Mouse (Mus musculus) left cerebral cortex, adult 2 months (tissue): ENCODE data around the gene Stox2. TPM values are rescaled to one million over a fixed set of nuclear protein-coding genes. Genes with fewer than 3 reads are reported as not detected.
"Not testable (repeated sequence)": the region's sequence is repeated elsewhere in the genome, so short reads cannot be mapped to it uniquely, and the experiment has no call there.

Source experiments
- DNase-seq, 2 experiments: peaks; one replicate each; pipeline ENCODE4 v3.0.0; 2021 to 2022; ENCODE audit warnings: low spot score in 2 of 2, mixed read lengths in 1 of 2; ENCODE audit errors: extremely low spot score in 1 of 2
- H3K27ac ChIP-seq: fragments of 200-600 bp; 2 replicates; pipeline ENCODE4 v1.8.1; 2022
- H3K4me3 ChIP-seq: fragments of 200-600 bp; 2 replicates; pipeline ENCODE4 v1.8.1; 2022
- CTCF ChIP-seq: fragments of 200-600 bp; IDR thresholded peaks from 2 replicates; pipeline ENCODE4 v1.8.1; 2022; ENCODE audit warnings: antibody characterized with exemption, mild to moderate bottlenecking, moderate library complexity
- intact Hi-C: fragments of 180-260 bp; cut with DNase I; formaldehyde crosslinking; loops from one replicate; pipeline ENCODE4 v1.15.1; 2025
- total RNA-seq, 2 experiments: library from RNA; stranded (reverse); gene quantifications; 2 replicates each; pipeline ENCODE4 v1.2.3; 2021

Stox2 gene
- total RNA-seq, 2 experiments from 2014 or later, result 81.5 to 92.1 TPM

GRCm38 (mm10) chr8:47437976-47438375 lies 8.2 kb downstream of the Stox2 start:
- intact Hi-C loops, result no loop called here
- TF ChIP-seq CTCF, result no peak
- no peak for DNase-seq
- no peak overlapping the region for H3K27ac ChIP-seq
- H3K4me3 ChIP-seq, result no peak overlapping the region

GRCm38 (mm10) chr8:47435861-47436260 lies 10.3 kb downstream of the Stox2 start:
- DNase-seq, result no peak
- Histone ChIP-seq H3K4me3 (no peak overlapping the region), H3K27ac (no peak overlapping the region)
- TF ChIP-seq CTCF, result no peak
- intact Hi-C loops, result no loop called here

GRCm38 (mm10) chr8:47435412-47435811 lies 10.8 kb downstream of the Stox2 start:
- Histone ChIP-seq H3K27ac (no peak overlapping the region), H3K4me3 (no peak overlapping the region)
- no peak for DNase-seq
- intact Hi-C loops, result no loop called here
- no peak for TF ChIP-seq CTCF

GRCm38 (mm10) chr8:47431263-47431662 lies 14.9 kb downstream of the Stox2 start:
- no peak for TF ChIP-seq CTCF
- H3K4me3 ChIP-seq, result no peak overlapping the region
- peak; percentile 17 to 30 for DNase-seq
- no peak overlapping the region for H3K27ac ChIP-seq
- intact Hi-C loops, result no loop called here

DNA sequence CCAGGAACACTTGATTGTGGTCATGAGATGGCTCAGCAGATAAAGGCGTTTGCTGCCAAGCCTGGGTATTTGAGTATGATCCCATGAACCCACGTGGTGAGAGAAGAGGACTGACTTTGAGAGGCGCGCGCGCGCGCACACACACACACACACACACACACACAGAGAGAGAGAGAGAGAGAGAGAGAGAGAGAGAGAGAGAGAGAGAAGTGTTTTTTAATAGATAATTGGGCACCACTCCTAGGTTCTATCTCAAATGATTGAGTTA lies 32.0 kb downstream of the Stox2 start:
- peak overlapping the region; percentile 59 for H3K4me3 ChIP-seq
- DNase-seq, intact Hi-C loops, H3K27ac ChIP-seq: not testable (repeated sequence)

GRCm38 (mm10) chr8:47413524-47414257 lies 32.5 kb downstream of the Stox2 start:
- intact Hi-C loops, result no loop called here
- Histone ChIP-seq H3K4me3 (peak overlapping the region; percentile 59), H3K27ac (peak overlapping the region; percentile 47; the same call in 1 of the 2 replicates)
- no peak for TF ChIP-seq CTCF
- DNase-seq, result peak; percentile 52 to 72

GRCm38 (mm10) chr8:47412696-47413523 lies 33.3 kb downstream of the Stox2 start:
- peak; percentile 17 to 23 for DNase-seq
- no peak; the same call in none of the 2 replicates for TF ChIP-seq CTCF
- intact Hi-C loops, result no loop called here
- Histone ChIP-seq H3K4me3 (peak overlapping the region; percentile 59), H3K27ac (peak overlapping the region; percentile 47; the same call in 1 of the 2 replicates)

DNA sequence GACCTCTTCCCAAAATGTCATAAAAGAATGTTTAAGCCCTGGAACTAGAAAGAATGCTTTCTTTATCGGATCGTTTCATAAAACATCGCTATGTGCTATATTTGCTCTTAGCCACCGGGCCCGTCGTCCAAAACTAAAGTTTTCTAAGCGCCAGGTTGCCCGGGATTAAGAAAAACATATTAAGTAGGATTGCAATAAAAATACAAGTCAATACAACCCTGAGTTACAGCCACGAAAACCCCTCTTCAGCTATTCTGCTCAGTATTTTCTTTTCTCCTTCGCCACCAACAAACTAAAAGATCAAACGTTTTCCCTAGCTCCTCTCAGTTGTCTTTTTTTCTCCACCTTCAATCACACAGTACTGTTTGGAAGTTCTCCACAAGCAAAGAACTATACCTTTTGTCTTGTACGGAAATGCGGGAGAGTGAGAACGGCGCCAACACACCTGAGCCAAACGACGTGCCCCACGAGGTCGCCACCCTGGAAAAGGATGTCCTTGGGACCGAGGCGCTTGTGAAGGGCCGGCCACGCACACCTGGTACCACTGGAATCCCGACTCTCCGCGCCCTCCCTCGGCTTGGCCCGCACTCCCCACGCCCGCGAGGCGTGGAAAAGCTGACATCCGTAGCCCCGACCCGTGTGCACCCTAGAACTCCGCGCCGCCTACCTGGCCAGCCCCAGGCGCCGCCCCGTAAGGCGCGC lies 34.0 kb downstream of the Stox2 start:
- TF ChIP-seq CTCF, result no peak
- intact Hi-C loops, result no loop called here

GRCm38 (mm10) chr8:47411321-47411720 lies 34.8 kb downstream of the Stox2 start:
- no peak for DNase-seq
- no peak overlapping the region for H3K27ac ChIP-seq
- TF ChIP-seq CTCF, result no peak
- intact Hi-C loops, result no loop called here
- no peak overlapping the region for H3K4me3 ChIP-seq

More for the DNA sequence above, 34.0 kb downstream of the Stox2 start:
- H3K4me3 ChIP-seq, result peak overlapping the region; percentile 59
- DNase-seq, result no peak
- no peak overlapping the region for H3K27ac ChIP-seq

DNA sequence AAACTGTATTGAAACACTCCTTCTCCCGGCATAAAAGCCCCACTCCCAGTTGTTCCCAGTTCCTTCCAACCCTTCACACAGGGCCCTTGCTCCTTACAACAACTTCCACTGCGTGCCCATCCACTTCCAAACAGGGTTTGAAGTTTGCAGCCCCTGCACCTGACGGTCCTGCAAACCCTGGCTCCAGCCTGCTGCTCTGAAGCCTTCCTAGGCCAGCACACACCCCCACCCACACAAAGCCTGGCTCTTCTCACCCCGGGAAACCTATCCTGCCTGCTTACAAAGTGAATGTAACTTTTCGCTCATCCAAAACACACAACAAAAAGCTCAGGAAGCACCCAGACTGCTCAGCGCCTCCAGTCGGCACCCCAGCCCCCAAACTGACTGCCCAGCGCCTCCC lies 37.1 kb downstream of the Stox2 start:
- Histone ChIP-seq H3K4me3 (no peak overlapping the region), H3K27ac (no peak overlapping the region)
- no peak for TF ChIP-seq CTCF
- DNase-seq, result no peak
- intact Hi-C loops, result no loop called here

GRCm38 (mm10) chr8:47404852-47405251 lies 41.3 kb downstream of the Stox2 start:
- DNase-seq, result no peak
- Histone ChIP-seq H3K27ac (no peak overlapping the region), H3K4me3 (no peak overlapping the region)
- no peak for TF ChIP-seq CTCF
- intact Hi-C loops, result no loop called here

- DNase-seq, result no peak
- intact Hi-C loops, result no loop called here
- no peak for TF ChIP-seq CTCF
- Histone ChIP-seq H3K27ac (no peak overlapping the region), H3K4me3 (no peak overlapping the region)
These were observed 53.2 kb downstream of the Stox2 start for GRCm38 (mm10) chr8:47392927-47393326.
